Mouse (Mus musculus) intestine, embryonic 16.5 days (tissue): ENCODE results near the gene Cnksr1. TPM values are rescaled to one million over a fixed set of nuclear protein-coding genes. Genes with fewer than 3 reads are reported as not detected.
A peak's percentile ranks its signal among the peaks of the same experiment; 100 is the strongest.

Source experiments
- ATAC-seq: fragments of 200-750 bp; cut with Nextera tagmentation; 2 replicates; pipeline ENCODE4 v1.8.0; 2017; ENCODE audit warnings: moderate TSS enrichment, moderate library complexity
- H3K27ac ChIP-seq: fragments of 300-500 bp; sonication (generic); 2 replicates; pipeline ENCODE4 v1.5.1; 2014; ENCODE audit warnings: mild to moderate bottlenecking, low read length
- H3K27me3 ChIP-seq: fragments of 300-500 bp; sonication (generic); replicated peaks from 2 replicates; pipeline ENCODE4 v1.6.1; 2014; ENCODE audit warnings: low read length, control low read depth, mixed read lengths; ENCODE audit not compliant: control insufficient read depth, insufficient read depth
- H3K36me3 ChIP-seq: fragments of 300-500 bp; sonication (generic); 2 replicates; pipeline ENCODE4 v1.6.1; 2014; ENCODE audit warnings: low read length, control low read depth; ENCODE audit not compliant: control insufficient read depth, insufficient read depth
- H3K4me1 ChIP-seq: fragments of 300-500 bp; sonication (generic); 2 replicates; pipeline ENCODE4 v1.6.1; 2014; ENCODE audit warnings: low read length, control low read depth, mixed read lengths; ENCODE audit not compliant: control insufficient read depth, insufficient read depth
- H3K4me2 ChIP-seq: fragments of 300-500 bp; sonication (generic); 2 replicates; pipeline ENCODE4 v1.6.1; 2014; ENCODE audit warnings: low read depth, low read length, control low read depth
- H3K4me3 ChIP-seq: fragments of 300-500 bp; sonication (generic); 2 replicates; pipeline ENCODE4 v1.5.1; 2014; ENCODE audit warnings: mild to moderate bottlenecking, low read length
- H3K9ac ChIP-seq: fragments of 300-500 bp; sonication (generic); 2 replicates; pipeline ENCODE4 v1.6.1; 2014; ENCODE audit warnings: low read depth, low read length
- H3K9me3 ChIP-seq: fragments of 300-500 bp; sonication (generic); 2 replicates; pipeline ENCODE4 v1.6.1; 2016; ENCODE audit warnings: low read length, control low read depth; ENCODE audit not compliant: control insufficient read depth
- WGBS: fragments of 180-500 bp; shearing (Covaris S2); extraction: QIAGEN DNeasy Blood & Tissue Kit; methylation state at CpG from one replicate; pipeline ENCODE4 v1.1.7; 2014; 5-methylcytosine and 5-hydroxymethylcytosine counted together
- polyA plus RNA-seq: library from polyadenylated mRNA; unstranded; fragments of >200 nt; fragmentation: Nextera tagmentation; extraction: Ambion mirVana; gene quantifications from 2 replicates; pipeline ENCODE4 v1.2.1, GENCODE M21; 2015

The Cnksr1 gene
- 16.9 and 18.3 TPM in 2 replicates for polyA plus RNA-seq

DNA sequence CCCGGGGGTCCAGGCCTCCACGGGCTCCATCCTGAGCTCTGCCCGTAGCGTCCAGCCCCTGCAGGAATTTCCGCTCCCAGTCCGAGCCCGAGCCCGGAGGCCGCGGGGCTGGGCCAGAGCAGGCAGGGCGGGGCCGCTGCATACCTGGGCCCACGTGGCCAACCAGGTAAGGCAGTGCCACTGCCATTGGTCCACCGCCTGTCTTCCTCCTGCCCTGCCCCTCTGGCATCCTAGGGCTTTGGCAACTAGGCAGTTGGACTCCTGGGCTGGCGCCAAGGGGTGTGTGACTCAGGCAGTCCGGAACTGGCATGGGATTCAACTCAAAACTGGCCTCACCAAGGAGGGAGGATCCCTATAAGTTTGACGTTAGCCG is at the start of gene Cnksr1:
Cnksr1 (minus strand) TSS at position 121 of the 373 bp plus-strand sequence.
- peak within 1 kb of the TSS; percentile 77 for H3K27ac ChIP-seq
- 0 out of 2 replicates have a peak, but pooled peaks cover 6% of the 10 kb centered on the region for H3K4me1 ChIP-seq
- peak within 1 kb of the TSS; percentile 54 for H3K4me2 ChIP-seq
- H3K27me3 ChIP-seq = 0 out of 2 replicates have a peak, but pooled peaks cover 2% of the 10 kb centered on the region
- peak; percentile 97 for ATAC-seq
- H3K9me3 ChIP-seq = no peaks in the 10 kb centered on the region
- 1% methylated on average over 18 of the region's 18 CpGs for WGBS
- no peaks in the 10 kb centered on the region for H3K36me3 ChIP-seq
- peak within 1 kb of the TSS; percentile 70 for H3K9ac ChIP-seq
- H3K4me3 ChIP-seq = peak within 1 kb of the TSS; percentile 58

DNA sequence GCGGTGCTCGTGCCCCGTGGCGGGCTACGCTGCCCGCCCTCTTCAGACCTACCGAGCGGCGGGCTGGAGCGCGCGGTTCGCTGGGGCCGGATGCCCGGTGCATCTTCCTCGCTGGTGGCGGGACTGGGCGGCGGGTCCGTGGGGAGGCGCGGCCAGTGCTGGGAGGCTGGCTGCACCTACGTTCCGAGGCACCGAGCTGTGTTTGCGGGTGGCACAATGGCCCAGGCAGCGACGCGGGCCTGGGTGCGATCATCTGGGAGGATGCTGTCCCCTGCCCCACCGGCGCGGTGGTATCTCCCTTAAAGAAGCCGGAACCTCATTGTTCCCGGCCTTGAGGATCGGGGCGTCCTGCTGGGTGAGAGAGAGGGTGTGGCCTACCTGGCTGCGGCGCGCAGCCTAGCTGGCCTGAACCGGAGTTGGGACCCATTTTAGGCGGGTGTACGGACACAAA is 49.4 kb upstream of the Cnksr1 start, which contains the start of gene Pdik1l:
Pdik1l (minus strand) TSS at position 321 of the 451 bp plus-strand sequence.
- Histone ChIP-seq H3K4me3 (peak within 1 kb of the TSS; percentile 100), H3K4me1 (peaks cover 20% of the 10 kb centered on the region), H3K9ac (peak within 1 kb of the TSS; percentile 99), H3K27me3 (no peaks in the 10 kb centered on the region), H3K36me3 (peaks cover 3% of the 10 kb centered on the region; the same call in 1 of the 2 replicates), H3K27ac (peak within 1 kb of the TSS; percentile 100), H3K9me3 (no peaks in the 10 kb centered on the region), H3K4me2 (peak within 1 kb of the TSS; percentile 85)
- peak; percentile 80 for ATAC-seq
- WGBS = under 1% methylated on average over 41 of the region's 43 CpGs

DNA sequence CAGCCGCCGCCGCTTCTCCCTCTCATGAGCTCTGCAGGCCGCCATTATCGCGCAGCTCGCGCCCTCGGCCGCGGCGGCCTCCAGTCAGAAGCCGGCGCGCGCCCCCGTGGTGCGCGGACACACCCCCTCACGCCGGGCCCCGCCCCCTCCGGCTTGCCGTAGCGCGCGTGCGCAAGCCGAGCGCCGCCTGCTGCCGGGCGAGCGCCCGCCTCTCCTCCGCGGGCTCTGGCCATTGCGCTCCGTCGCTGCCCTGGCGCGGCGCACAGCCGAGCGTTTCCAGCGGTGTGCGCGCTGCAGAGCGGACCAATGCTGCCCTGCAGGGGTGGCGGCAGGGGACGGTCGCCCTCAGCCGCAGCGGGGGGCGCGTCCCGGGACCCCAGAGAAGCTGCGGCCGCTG is 49.0 kb upstream of the Cnksr1 start:
- Histone ChIP-seq H3K4me2 (peak overlapping the region; percentile 80), H3K27ac (peak overlapping the region; percentile 100), H3K27me3 (no peaks in the 10 kb centered on the region), H3K4me3 (peak overlapping the region; percentile 100), H3K9ac (peak overlapping the region; percentile 99), H3K36me3 (peaks cover 3% of the 10 kb centered on the region; the same call in 1 of the 2 replicates), H3K9me3 (no peaks in the 10 kb centered on the region), H3K4me1 (peaks cover 20% of the 10 kb centered on the region)
- under 1% methylated on average over 45 of the region's 59 CpGs for WGBS
- peak; percentile 95 for ATAC-seq

DNA sequence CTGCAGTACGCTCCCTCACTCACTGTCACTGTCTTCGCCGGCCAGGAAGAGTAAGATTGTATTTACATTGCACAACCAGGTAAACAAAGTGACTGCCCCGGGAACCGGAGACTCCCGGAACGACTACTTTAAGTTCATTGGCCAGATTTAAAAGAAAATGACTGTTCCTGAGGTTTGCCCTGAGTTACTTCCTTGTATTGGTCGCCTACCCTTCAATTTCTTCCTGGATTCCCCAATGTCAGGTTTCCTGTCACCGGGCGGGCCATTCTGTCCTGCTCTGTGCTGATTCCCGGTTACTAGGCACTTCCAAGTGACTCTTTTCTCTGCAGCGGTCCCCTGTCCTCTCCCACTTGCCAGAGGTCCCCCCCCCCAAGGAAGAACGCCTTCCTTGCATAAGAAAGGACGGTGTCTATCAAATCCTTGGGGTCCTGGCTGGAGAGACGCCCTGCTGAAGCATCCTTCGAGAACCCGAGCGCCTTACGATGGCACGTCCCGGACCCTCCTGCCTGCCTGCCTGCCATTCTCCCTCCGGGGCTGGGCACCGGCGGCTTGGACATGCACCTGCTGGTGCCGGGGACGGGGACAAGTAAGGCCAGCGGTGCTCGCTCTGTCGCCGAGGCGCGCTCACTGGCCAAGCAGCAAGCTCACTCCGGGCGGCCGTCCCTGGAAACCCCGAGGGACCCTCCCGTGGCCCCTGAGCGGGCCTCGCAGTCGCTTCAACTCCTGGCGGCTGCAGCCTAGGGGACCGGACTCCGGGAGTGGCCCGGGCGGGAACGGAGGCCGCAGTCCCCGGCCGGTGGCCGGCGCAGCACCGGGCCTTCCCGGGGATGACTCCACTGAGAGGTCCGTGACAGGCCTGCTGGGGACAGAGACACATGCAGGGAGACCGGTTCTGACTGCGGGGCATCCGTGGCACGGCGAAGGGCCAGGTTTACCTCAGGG is 48.3 kb upstream of the Cnksr1 start:
- H3K9ac ChIP-seq = peak overlapping the region; percentile 99
- no peaks in the 10 kb centered on the region for H3K9me3 ChIP-seq

DNA sequence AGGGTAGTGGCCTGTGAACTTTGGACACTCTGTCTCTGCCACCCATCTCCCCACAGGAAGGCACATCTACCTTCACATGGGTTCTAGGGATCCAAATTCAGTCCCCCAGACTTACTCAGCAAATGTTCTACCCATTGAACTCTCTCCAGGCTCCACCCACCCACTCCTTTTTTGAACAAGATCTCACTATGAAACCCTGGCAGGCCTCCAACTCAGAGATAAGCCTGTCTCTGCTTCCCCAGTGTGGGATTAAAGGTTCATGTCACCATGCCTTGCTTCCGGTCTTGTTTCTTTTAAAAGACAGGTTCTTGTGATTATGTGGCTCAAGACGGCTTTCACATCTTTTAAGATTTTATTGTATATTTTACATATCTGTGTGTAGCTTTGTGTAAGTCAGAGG is 46.7 kb upstream of the Cnksr1 start:
- no peaks in the 10 kb centered on the region for H3K27me3 ChIP-seq
- peaks cover 6% of the 10 kb centered on the region for H3K36me3 ChIP-seq
- H3K9ac ChIP-seq = no peak overlapping the region
- H3K4me1 ChIP-seq = peaks cover 20% of the 10 kb centered on the region
- no peak overlapping the region; the same call in 1 of the 2 replicates for H3K27ac ChIP-seq
- no peak overlapping the region for H3K4me3 ChIP-seq
- no peak overlapping the region for H3K4me2 ChIP-seq
- no peak for ATAC-seq
- 85% methylated on average over 2 of the region's 2 CpGs for WGBS
- H3K9me3 ChIP-seq = no peaks in the 10 kb centered on the region

More for the DNA sequence above, 48.3 kb upstream of the Cnksr1 start:
- peak overlapping the region; percentile 85 for H3K4me2 ChIP-seq
- peak overlapping the region; percentile 100 for H3K4me3 ChIP-seq
- H3K36me3 ChIP-seq = peaks cover 3% of the 10 kb centered on the region; the same call in 1 of the 2 replicates
- ATAC-seq = peak; percentile 42
- WGBS = under 1% methylated on average over 59 of the region's 59 CpGs
- H3K27ac ChIP-seq = peak overlapping the region; percentile 94
- H3K4me1 ChIP-seq = peaks cover 20% of the 10 kb centered on the region
- H3K27me3 ChIP-seq = no peaks in the 10 kb centered on the region

DNA sequence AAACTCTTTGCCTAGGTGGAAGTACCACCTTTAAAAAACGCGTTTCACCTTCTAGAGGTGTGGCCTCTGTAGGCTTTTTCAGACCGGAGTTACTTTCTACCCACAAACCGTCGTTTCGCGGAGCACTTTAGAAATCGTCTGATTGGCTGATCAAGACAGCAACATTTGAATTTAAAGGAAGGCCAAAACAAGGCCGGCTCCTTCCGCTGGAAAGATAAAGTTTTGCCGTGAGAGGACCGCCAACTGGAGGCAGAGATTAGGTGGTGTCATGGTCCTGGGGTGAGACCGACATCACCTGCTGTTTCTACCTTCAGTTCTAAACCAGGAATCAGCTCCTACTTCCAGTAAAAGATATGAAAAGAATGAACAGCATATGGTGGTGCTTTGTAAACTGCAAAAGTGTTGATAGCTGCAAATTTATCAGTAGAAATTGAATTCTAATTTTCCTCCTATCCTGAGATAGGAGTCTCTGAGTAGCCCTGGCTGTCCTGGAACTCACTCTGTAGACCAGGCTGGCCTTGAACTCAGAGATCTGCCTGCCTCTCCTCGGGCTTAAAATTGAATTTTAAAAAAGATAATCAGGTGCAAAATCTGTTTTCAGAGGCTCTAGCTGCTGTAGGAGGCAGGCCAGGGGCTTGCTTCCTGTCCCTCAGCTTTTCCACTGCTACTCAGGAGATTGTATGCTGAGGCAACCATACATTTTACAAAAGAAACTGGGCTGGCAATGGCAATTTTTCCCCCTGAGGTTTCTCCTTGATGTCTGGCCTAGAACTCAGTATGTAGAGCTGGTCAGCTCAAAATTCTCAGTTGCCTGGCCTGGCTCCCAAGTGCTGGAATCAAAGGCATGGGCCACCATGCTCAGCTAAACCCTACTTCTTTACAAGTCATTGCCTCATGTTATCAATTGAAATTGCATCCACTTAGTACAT is 35.5 kb upstream of the Cnksr1 start:
- Histone ChIP-seq H3K4me3 (peak overlapping the region; percentile 7; the same call in 1 of the 2 replicates), H3K4me1 (peaks cover 5% of the 10 kb centered on the region; the same call in 1 of the 2 replicates), H3K9ac (no peak overlapping the region; the same call in 1 of the 2 replicates), H3K27ac (no peak overlapping the region), H3K36me3 (peaks cover 4% of the 10 kb centered on the region; the same call in 1 of the 2 replicates), H3K27me3 (no peaks in the 10 kb centered on the region), H3K4me2 (peak overlapping the region; percentile 37), H3K9me3 (no peaks in the 10 kb centered on the region)
- peak; percentile 79 for ATAC-seq
- 4% methylated on average over 14 of the region's 14 CpGs for WGBS

DNA sequence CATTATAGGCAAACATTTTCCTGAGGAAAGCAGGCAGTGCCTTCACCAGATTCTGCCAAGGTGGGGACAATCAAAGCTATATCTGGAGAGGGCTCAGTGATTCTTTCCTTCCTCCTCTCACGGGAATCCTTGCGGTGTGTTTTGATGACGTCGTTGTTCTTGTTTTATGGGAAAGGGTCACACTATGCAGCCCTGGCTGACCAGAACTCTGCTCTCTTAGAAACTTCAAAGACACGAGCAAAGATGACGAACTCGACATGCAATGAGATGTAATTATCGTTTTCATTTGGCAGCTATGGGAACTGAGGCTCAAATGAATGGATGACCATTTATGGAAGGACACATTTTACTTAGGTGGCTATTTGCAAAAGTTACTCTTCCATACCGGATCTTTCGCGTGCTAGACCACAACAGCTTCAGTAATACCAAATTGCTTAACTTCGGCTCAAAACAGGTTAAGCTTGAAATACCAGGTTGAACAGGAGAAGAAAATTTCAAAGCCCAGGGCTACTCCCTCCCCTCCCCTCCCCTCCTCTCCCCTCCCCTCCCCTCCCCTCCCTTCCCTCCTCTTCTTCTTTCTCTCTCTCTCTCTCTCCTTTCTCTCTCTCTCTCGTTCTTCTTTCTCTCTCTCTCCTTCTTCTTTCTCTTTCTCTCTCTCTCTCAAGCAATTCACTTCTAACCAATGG is 34.7 kb upstream of the Cnksr1 start:
- peaks cover 5% of the 10 kb centered on the region; the same call in 1 of the 2 replicates for H3K4me1 ChIP-seq
- 19% methylated on average over 13 of the region's 13 CpGs for WGBS
- no peaks in the 10 kb centered on the region for H3K36me3 ChIP-seq
- H3K4me3 ChIP-seq = peak overlapping the region; percentile 7; the same call in 1 of the 2 replicates
- H3K27me3 ChIP-seq = no peaks in the 10 kb centered on the region
- peak; percentile 32 for ATAC-seq
- H3K27ac ChIP-seq = no peak overlapping the region
- peak overlapping the region; percentile 37 for H3K4me2 ChIP-seq
- H3K9ac ChIP-seq = peak overlapping the region; percentile 20; the same call in 1 of the 2 replicates
- no peaks in the 10 kb centered on the region for H3K9me3 ChIP-seq

DNA sequence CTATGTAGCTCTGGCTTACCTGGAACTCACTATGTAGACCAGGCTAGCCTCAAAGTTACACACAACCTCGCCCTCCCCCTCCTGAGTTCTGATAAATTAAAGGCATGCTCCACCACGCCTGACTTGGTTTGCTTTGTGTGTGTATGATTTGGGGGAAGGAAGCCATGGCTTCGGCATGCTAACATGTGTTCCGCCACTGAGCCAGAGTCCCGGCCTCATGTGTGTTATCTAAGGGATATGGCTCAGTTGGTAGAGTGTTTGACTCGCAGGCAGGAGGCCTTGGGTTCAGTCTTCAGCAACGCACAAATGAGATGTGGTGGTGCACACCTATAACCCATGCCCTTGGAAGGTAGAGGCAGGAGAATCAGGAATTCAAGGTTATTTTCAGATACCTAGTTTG is 33.8 kb upstream of the Cnksr1 start:
- Histone ChIP-seq H3K4me1 (peaks cover 5% of the 10 kb centered on the region; the same call in 1 of the 2 replicates), H3K4me3 (no peak overlapping the region), H3K9ac (no peak overlapping the region), H3K27ac (no peak overlapping the region), H3K4me2 (no peak overlapping the region), H3K9me3 (no peaks in the 10 kb centered on the region), H3K27me3 (no peaks in the 10 kb centered on the region), H3K36me3 (no peaks in the 10 kb centered on the region)
- WGBS = 85% methylated on average over 7 of the region's 7 CpGs
- ATAC-seq = no peak
